24 mouse cellular contexts compared by ENCODE assay signal in genomic region chr17:88498090-88498682, GRCm38 (mm10). TPM values are rescaled to one million over a fixed set of nuclear protein-coding genes. Genes with fewer than 3 reads are reported as not detected.
DNase-seq lines count a peak whose midpoint lies in the region; ATAC-seq and TF ChIP-seq lines count a peak whose summit lies in the region.
"Had no signal": no experiment of that assay in that cellular context is flagged by ENCODE, and none has a peak within 500 bp of the region (broad histone marks: within the 10 kb centered on the region; RNA-seq: fewer than 3 reads in every experiment).

No protein-coding gene starts in this region.

- POLR2A ChIA-PET in Patski (lab: Charles Lee), result no interaction called here

- H3K27ac ChIP-seq in liver, postnatal 0 days (ENCODE audit: low read depth), result no peak overlapping the region
- H3K27ac ChIP-seq: forebrain, embryonic 13.5 days; gastrocnemius, adult 2 months; heart, embryonic 10.5 days; hindbrain, embryonic 15.5 days; intestine, embryonic 15.5 days; liver, embryonic 13.5 days; neural tube, embryonic 13.5 days had no signal

- no peak overlapping the region for H3K4me3 ChIP-seq in liver, postnatal 0 days (ENCODE audit: low read depth, low read length)
- H3K4me3 ChIP-seq: forebrain, embryonic 13.5 days; gastrocnemius, adult 2 months; heart, embryonic 10.5 days; hindbrain, embryonic 15.5 days; intestine, embryonic 15.5 days; liver, embryonic 13.5 days; megakaryocyte, embryonic 14.5 days; neural tube, embryonic 13.5 days had no signal

- H3K4me2 ChIP-seq in liver, postnatal 0 days (ENCODE audit: low read depth, low read length), result no peak overlapping the region
- H3K4me2 ChIP-seq: forebrain, embryonic 13.5 days; hindbrain, embryonic 15.5 days; intestine, embryonic 15.5 days; liver, embryonic 13.5 days; neural tube, embryonic 13.5 days had no signal

- ATAC-seq in Patski, result peak; percentile 94
- peak; percentile 45 for ATAC-seq in liver, postnatal 0 days
- ATAC-seq: forebrain, embryonic 13.5 days; intestine, embryonic 15.5 days had no signal

- no peak overlapping the region for H3K9ac ChIP-seq in liver, postnatal 0 days (replicated peaks)
- H3K9ac ChIP-seq: forebrain, embryonic 13.5 days; hindbrain, embryonic 15.5 days; intestine, embryonic 15.5 days; liver, embryonic 13.5 days; neural tube, embryonic 13.5 days had no signal

- TF ChIP-seq CTCF in Patski (IDR thresholded peaks at IDR 0.05), result no peak
- TF ChIP-seq CTCF in liver, postnatal 0 days (IDR thresholded peaks at IDR 0.05; ENCODE audit: low read depth), result no peak

- in situ Hi-C loops in Patski (cut with MboI; ENCODE audit: low pct_unique_long_range_greater_than_20kb), result no loop called here

- no peaks in the 10 kb centered on the region for H3K4me1 ChIP-seq in liver, postnatal 0 days (ENCODE audit: insufficient read depth)
- H3K4me1 ChIP-seq: intestine, embryonic 15.5 days; liver, embryonic 13.5 days; megakaryocyte, embryonic 14.5 days had no signal

- H3K27me3 ChIP-seq in Patski, result no peaks in the 10 kb centered on the region
- H3K27me3 ChIP-seq in liver, postnatal 0 days (ENCODE audit: insufficient read depth, low read length), result no peaks in the 10 kb centered on the region
- H3K27me3 ChIP-seq: forebrain, embryonic 13.5 days; hindbrain, embryonic 15.5 days; intestine, embryonic 15.5 days; liver, embryonic 13.5 days; megakaryocyte, embryonic 14.5 days; neural tube, embryonic 13.5 days had no signal

- 61% methylated on average over 5 of the region's 5 CpGs for WGBS in liver, postnatal 0 days (ENCODE audit: insufficient replicate concordance)

- H3K9me3 ChIP-seq in liver, postnatal 0 days (ENCODE audit: low read length), result no peaks in the 10 kb centered on the region
- H3K9me3 ChIP-seq: forebrain, embryonic 13.5 days; heart, embryonic 10.5 days; hindbrain, embryonic 15.5 days; intestine, embryonic 15.5 days; liver, embryonic 13.5 days; neural tube, embryonic 13.5 days had no signal

- TF ChIP-seq EP300 in liver, postnatal 0 days (IDR thresholded peaks at IDR 0.05; ENCODE audit: low read depth), result no peak

- H3K36me3 ChIP-seq in liver, postnatal 0 days (replicated peaks; ENCODE audit: insufficient read depth, low read length), result peaks cover 12% of the 10 kb centered on the region; the same call in 1 of the 2 replicates
- H3K36me3 ChIP-seq: heart, embryonic 10.5 days; hindbrain, embryonic 15.5 days; intestine, embryonic 15.5 days; neural tube, embryonic 13.5 days had no signal

- peak; percentile 21 for DNase-seq in testis, postnatal 10 days (ENCODE audit: low spot score)
- no peak for DNase-seq in testis, postnatal 14 days (ENCODE audit: low spot score)
- DNase-seq in Patski (ENCODE audit: low read depth, low spot score), result no peak
- DNase-seq in liver, postnatal 0 days, result peak; percentile 15
- no peak for DNase-seq in adipocyte (ENCODE audit: low spot score)
- no peak for DNase-seq in spleen, postnatal 14 days (ENCODE audit: low spot score in 2 of 2)
- no peak for DNase-seq in lung, postnatal 10 days
- DNase-seq: adrenal gland, postnatal 14 days; cerebellum, adult 2 months; cerebellum, postnatal 25 days; gastrocnemius, adult 2 months; kidney, adult 8-10 months; kidney, postnatal 25 days; layer of hippocampus, postnatal 36 days; liver, embryonic 13.5 days; lung, postnatal 14 days; midbrain, embryonic 14.5 days; thymus, postnatal 25 days had no signal

- CTCF ChIA-PET in Patski (lab: Charles Lee), result interaction anchor here (0.8 to 1.6 kb wide), 3 partner anchors 11 to 242 kb away, joined by 3 to 4 read pairs (median 4); no protein-coding TSS in a partner anchor

RNA-seq across cellular contexts. Expression of gene Ppp1r21, which starts 31.7 kb away (rescaled TPM):
- polyA plus RNA-seq in Patski (2021), result 40.6 TPM
- polyA plus RNA-seq in liver, postnatal 0 days (2015; fragmentation: Nextera tagmentation; extraction: Ambion mirVana), result 9.0 TPM in 2 replicates

RNA-seq across cellular contexts. Expression of gene Foxn2, which starts 57.7 kb away (rescaled TPM):
- 6.1 TPM for polyA plus RNA-seq in Patski (2021)
- polyA plus RNA-seq in liver, postnatal 0 days (2015; fragmentation: Nextera tagmentation; extraction: Ambion mirVana), result 6.6 and 6.8 TPM in 2 replicates

Comparison
In these comparisons a context has a peak if more than half of its experiments do, and no peak if none do; other contexts are left out.
1. DNase-seq: peak in testis, postnatal 10 days (single experiment) and liver, postnatal 0 days (single experiment); none in testis, postnatal 14 days (single experiment), Patski (single experiment), adipocyte (single experiment), spleen, postnatal 14 days (0 of 2) and lung, postnatal 10 days (single experiment).